Mouse (Mus musculus): ENCODE data around the gene 4932438A13Rik. TPM values are rescaled to one million over a fixed set of nuclear protein-coding genes. Genes with fewer than 3 reads are reported as not detected.

Gene 4932438A13Rik
- total RNA-seq, 2 experiments from 2014 or later = 36.6 to 50.4 TPM

- DNase-seq (ENCODE audit: low spot score) = no peak
- intact Hi-C loops (cut with DNase I) = loop anchor here (10.0 kb wide), 1 partner anchor 550 kb away; the partner anchor contains the start of gene Spata5
These were observed 1.6 kb downstream of the 4932438A13Rik start for GRCm38 (mm10) chr3:36864466-36864865.

- intact Hi-C loops (cut with DNase I) = no loop called here
- DNase-seq (ENCODE audit: low spot score) = no peak
These were observed 42.5 kb downstream of the 4932438A13Rik start for GRCm38 (mm10) chr3:36905372-36905771.

GRCm38 (mm10) chr3:36917832-36918231 lies 54.9 kb downstream of the 4932438A13Rik start:
- DNase-seq (ENCODE audit: low spot score) = no peak
- intact Hi-C loops (cut with DNase I) = no loop called here

DNA sequence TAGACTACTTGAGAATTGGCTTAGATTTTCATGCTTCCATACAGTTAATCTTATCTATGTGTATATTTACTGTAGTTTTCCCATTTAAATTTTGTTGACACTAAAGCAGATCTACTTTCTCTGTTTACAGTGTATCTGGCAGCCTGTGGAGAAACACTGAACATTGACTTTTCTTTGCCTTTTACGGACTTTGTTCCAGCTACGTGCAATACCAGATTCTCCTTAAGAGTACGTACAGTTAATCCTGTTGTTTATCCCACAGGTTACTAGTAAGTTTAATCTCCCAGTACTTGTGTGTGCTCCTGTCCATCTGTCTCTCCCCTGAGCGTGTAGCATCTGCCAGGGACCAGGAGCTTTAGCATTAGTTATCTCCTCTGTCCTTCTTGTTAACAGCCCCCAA lies 55.4 kb downstream of the 4932438A13Rik start:
- no peak for DNase-seq (ENCODE audit: low spot score)
- intact Hi-C loops (cut with DNase I) = no loop called here

DNA sequence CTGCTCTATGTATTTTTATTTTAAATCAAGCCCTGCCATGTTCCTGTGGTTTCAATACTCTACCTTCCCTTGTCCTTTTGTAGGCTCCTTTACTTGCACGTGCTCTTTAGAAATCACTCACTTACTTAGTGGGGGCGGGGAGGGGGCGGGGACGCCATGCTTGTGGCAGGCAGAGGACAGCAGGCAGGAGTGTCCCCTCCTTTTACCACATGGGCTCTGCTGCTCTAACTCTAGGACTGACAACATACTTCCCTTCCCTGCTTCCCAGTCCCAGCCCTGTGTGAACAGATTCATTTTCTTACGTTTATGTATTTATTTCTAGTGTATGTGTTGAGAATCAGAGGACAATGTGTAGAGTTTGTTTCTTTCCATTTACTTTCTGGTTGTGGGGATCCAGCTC lies 78.7 kb downstream of the 4932438A13Rik start:
- intact Hi-C loops (cut with DNase I) = no loop called here
- no peak for DNase-seq (ENCODE audit: low spot score)

DNA sequence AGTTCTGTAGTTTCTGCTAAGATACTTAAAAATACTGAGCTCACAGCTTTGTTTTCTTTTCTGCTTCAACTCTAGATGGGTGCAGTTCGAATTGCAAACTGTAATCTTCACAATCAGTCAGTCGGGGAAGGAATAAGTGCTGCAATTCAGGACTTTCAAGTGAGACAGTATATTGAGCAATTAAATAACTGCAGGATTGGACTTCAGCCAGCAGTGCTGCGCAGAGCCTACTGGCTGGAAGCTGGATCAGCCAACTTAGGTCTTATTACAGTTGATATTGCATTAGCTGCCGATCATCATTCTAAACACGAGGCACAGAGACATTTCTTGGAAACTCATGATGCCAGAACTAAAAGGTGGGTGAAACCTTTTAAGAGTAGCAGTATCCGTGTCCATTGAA lies 79.2 kb downstream of the 4932438A13Rik start:
- intact Hi-C loops (cut with DNase I) = no loop called here
- no peak for DNase-seq (ENCODE audit: low spot score)

DNA sequence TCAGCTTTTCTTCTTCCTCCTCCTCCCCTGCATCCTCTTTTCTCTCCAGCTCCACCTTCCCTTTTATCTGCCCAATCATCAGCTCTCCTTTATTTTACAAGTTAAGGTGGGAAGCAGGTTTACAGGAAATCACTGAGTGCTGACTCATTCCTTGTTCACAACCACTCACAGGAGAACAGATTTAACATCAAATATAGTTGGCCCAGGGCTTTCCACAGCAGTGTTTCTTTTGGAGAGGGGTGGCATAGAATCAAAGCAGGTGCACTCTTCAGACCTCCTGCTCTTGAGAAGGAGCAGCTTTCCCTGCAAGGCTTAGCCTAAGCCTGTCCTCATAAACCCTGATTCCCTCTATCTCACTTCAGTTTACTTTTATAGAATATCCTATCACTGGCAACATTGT lies 80.8 kb downstream of the 4932438A13Rik start:
- intact Hi-C loops (cut with DNase I) = no loop called here
- DNase-seq (ENCODE audit: low spot score) = no peak

DNA sequence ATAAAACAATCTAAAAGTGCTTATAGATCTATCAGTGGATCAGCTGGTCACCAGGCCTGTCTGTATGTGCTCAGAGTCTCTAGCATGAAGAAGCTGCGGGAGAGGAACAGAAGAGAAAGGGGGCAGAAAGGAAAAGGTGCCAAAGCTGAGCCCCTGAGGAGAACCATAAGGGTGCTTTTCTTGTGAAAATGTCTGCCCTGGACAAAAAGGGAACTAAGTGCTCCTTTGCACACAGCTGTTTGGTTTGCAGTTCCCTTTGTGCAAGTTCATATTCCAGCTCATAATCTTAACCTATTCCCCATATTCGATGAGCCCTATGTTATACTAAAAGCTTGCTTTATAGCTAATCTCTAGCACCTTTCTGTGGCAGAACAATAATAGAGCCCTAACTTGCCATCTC lies 175.1 kb downstream of the 4932438A13Rik start:
- intact Hi-C loops (cut with DNase I) = no loop called here
- no peak for DNase-seq (ENCODE audit: low spot score)

DNA sequence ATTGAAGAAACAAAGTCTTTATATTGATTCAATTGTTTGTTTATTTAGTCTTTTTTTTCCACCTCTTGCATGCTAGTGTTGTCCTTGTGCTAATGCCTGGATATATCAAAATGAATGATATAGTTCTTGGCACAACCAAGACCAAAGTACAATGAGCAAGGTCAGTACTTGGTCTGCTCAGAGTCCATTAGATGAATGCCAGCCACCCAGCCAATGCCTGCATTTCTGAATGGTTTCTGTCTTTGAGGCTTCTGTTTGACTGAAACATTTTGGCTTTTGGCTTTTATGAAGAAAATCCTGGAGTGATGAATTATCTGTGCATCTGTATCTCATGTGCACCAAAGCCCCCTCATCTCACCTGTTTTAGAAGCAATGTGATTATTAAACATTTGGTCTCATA lies 176.9 kb downstream of the 4932438A13Rik start:
- DNase-seq (ENCODE audit: low spot score) = no peak
- intact Hi-C loops (cut with DNase I) = loop anchor here (5.0 kb wide), 1 partner anchor 83 kb away; no protein-coding TSS in a partner anchor

DNA sequence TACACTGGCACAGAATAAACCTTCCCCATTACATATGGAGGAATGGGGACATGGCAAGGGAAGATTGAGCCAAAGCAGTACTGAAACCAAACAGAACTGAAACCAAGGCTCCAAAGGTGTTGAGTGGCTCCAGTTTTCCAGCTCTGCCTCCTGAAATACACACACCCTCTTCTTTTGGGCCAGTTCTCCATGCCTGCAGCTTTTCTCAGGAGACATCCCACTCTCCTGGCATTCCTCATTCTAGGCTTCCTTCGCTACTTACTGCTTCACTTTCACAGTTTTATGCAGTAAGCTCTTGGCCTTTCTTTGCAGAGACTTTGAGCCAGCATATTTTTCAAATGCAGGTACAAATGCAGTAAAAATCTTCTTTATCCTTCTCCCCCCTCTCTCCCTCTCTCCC lies 188.6 kb downstream of the 4932438A13Rik start:
- intact Hi-C loops (cut with DNase I) = no loop called here
- DNase-seq (ENCODE audit: low spot score) = no peak

GRCm38 (mm10) chr3:37063406-37063805 lies 200.5 kb downstream of the 4932438A13Rik start, which contains the start of gene Adad1:
Gene Adad1, plus strand, starts transcription at chr3:37063527.
- no peak for DNase-seq (ENCODE audit: low spot score)
- intact Hi-C loops (cut with DNase I) = no loop called here

- DNase-seq (ENCODE audit: low spot score) = peak; percentile 45
- intact Hi-C loops (cut with DNase I) = loop anchor here (1.0 kb wide), 1 partner anchor 130 kb away; no protein-coding TSS in a partner anchor
These were observed 210.3 kb downstream of the 4932438A13Rik start for GRCm38 (mm10) chr3:37073211-37073610.

GRCm38 (mm10) chr3:37084860-37085259 lies 222.0 kb downstream of the 4932438A13Rik start:
- DNase-seq (ENCODE audit: low spot score) = no peak
- intact Hi-C loops (cut with DNase I) = no loop called here

DNA sequence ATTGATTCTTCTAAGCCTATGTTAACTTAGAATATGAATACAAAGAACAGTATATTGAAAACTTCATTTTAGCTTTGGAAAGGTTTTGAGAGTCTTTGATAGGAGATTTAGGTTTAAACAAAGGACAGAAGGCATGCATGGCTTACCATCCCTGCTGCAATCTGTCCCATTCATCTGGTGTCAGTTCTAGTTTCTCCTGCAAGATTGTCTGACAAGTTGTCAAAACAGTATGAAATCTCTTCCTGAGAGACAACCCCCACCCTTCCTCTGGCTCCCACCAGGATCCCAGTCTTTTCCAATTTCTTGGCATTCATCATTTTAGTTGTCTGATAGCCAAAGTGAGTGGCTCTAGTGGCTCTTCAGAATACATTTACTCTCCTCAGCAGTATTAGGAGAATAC lies 227.8 kb downstream of the 4932438A13Rik start:
- DNase-seq (ENCODE audit: low spot score) = no peak
- intact Hi-C loops (cut with DNase I) = no loop called here

Other genes with a start within 250 kb of the 4932438A13Rik start
- 1 to 10 TPM; 5.2 to 6.2 TPM for gene Bbs7, start 249.6 kb upstream of the 4932438A13Rik start, total RNA-seq (2021)
- 1 to 10 TPM; 7.2 to 7.4 TPM for gene Trpc3, start 172.9 kb upstream of the 4932438A13Rik start, total RNA-seq (2021)
- not detected for gene Adad1, start 200.4 kb downstream of the 4932438A13Rik start, total RNA-seq (2021)